Mouse (Mus musculus) neural tube, embryonic 15.5 days (tissue): ENCODE measurements around the gene Mrtfa. TPM values are rescaled to one million over a fixed set of nuclear protein-coding genes. Genes with fewer than 3 reads are reported as not detected.

Experiments
- ATAC-seq: fragments of 200-750 bp; cut with Nextera tagmentation; 2 replicates; pipeline ENCODE4 v1.8.0; 2017; ENCODE audit warnings: mild to moderate bottlenecking, moderate TSS enrichment, moderate library complexity; ENCODE audit not compliant: low FRiP score
- H3K27ac ChIP-seq: fragments of 300-500 bp; sonication (generic); replicated peaks from 2 replicates; pipeline ENCODE4 v1.5.1; 2015; ENCODE audit warnings: mild to moderate bottlenecking, inconsistent platforms
- H3K27me3 ChIP-seq: fragments of 300-500 bp; sonication (generic); replicated peaks from 2 replicates; pipeline ENCODE4 v1.6.1; 2015; ENCODE audit warnings: inconsistent platforms
- H3K36me3 ChIP-seq: fragments of 300-500 bp; sonication (generic); 2 replicates; pipeline ENCODE4 v1.6.1; 2015; ENCODE audit warnings: inconsistent platforms
- H3K4me1 ChIP-seq: fragments of 300-500 bp; sonication (generic); 2 replicates; pipeline ENCODE4 v1.6.1; 2015; ENCODE audit warnings: inconsistent platforms
- H3K4me2 ChIP-seq: fragments of 300-500 bp; sonication (generic); 2 replicates; pipeline ENCODE4 v1.6.1; 2015; ENCODE audit warnings: inconsistent platforms, mild to moderate bottlenecking, moderate library complexity
- H3K4me3 ChIP-seq: fragments of 300-500 bp; sonication (generic); replicated peaks from 2 replicates; pipeline ENCODE4 v1.5.1; 2015; ENCODE audit warnings: mild to moderate bottlenecking, inconsistent platforms
- H3K9ac ChIP-seq: fragments of 300-500 bp; sonication (generic); replicated peaks from 2 replicates; pipeline ENCODE4 v1.6.1; 2015; ENCODE audit warnings: mild to moderate bottlenecking, inconsistent platforms
- H3K9me3 ChIP-seq: fragments of 300-500 bp; sonication (generic); replicated peaks from 2 replicates; pipeline ENCODE4 v1.6.1; 2016; ENCODE audit warnings: inconsistent platforms
- WGBS: fragments of 180-500 bp; shearing (Covaris S2); methylation state at CpG from one replicate; pipeline ENCODE4 v1.1.7; 2015; ENCODE audit warnings: mixed read lengths; 5-methylcytosine and 5-hydroxymethylcytosine counted together
- polyA plus RNA-seq: library from polyadenylated mRNA; unstranded; fragments of >200 nt; fragmentation: Nextera tagmentation; extraction: Ambion mirVana; gene quantifications from 2 replicates; pipeline ENCODE4 v1.2.1, GENCODE M21; 2015

Gene Mrtfa
- polyA plus RNA-seq, 1 experiment from 2014 or later: 27.9 TPM

DNA sequence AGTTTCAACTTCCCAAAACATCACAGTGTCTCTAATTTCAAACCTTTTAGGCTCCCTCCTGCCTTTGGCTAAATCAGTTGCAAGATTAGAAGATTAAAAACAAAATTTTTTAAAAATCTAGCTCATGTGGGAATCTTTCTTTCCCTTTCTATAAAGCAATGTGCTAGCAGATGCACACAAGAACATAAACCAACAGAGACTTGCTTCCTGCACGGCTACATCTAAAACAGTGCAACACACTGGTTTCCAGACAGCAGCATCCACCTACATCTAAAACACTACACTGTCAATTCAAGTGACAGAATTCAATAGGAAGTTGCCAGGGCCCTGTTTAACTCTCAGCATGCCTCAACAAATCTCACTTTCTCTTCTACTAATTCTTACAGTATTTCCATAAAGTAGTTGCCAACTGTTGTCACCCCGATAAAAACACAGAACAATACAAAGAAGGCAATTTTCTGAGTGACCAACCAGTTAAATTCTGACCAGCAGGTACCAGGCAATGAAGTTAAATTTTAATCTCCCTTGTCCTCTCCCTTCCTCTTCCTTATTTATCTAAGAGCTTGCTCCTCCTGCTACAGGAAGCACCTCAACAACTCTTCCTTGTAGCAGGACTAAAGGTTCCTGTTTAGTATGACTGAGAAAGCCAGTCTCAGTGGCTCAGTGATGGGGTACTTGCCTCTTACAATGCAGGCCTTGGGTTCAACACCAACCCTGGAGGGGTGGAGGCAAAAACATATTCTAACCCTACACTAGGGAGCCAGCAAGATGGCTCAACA is 35.5 kb downstream of the Mrtfa start:
- Histone ChIP-seq H3K27ac (no peak overlapping the region), H3K4me2 (no peak overlapping the region), H3K9me3 (no peaks in the 10 kb centered on the region), H3K36me3 (no peaks in the 10 kb centered on the region), H3K4me3 (no peak overlapping the region), H3K27me3 (no peaks in the 10 kb centered on the region), H3K9ac (no peak overlapping the region), H3K4me1 (0 out of 2 replicates have a peak, but pooled peaks cover 6% of the 10 kb centered on the region)
- WGBS: 79% methylated on average over 2 of the region's 2 CpGs
- no peak for ATAC-seq

GRCm38 (mm10) chr15:81141956-81142576 is 48.5 kb downstream of the Mrtfa start:
- Histone ChIP-seq H3K9ac (no peak overlapping the region), H3K27me3 (no peaks in the 10 kb centered on the region), H3K4me1 (peaks cover 9% of the 10 kb centered on the region), H3K4me3 (no peak overlapping the region), H3K9me3 (no peaks in the 10 kb centered on the region), H3K36me3 (no peaks in the 10 kb centered on the region), H3K4me2 (no peak overlapping the region), H3K27ac (no peak overlapping the region)
- ATAC-seq: no peak
- WGBS: 80% methylated on average over 11 of the region's 11 CpGs

GRCm38 (mm10) chr15:81140004-81140403 is 50.6 kb downstream of the Mrtfa start:
- ATAC-seq: no peak
- 84% methylated on average over 5 of the region's 5 CpGs for WGBS
- no peak overlapping the region for H3K4me2 ChIP-seq

GRCm38 (mm10) chr15:81137298-81137697 is 53.3 kb downstream of the Mrtfa start:
- H3K9ac ChIP-seq: no peak overlapping the region
- H3K27me3 ChIP-seq: no peaks in the 10 kb centered on the region
- whole genome bisulfite sequencing: 45% methylated on average over 6 of the region's 6 CpGs
- no peak for ATAC-seq
- H3K4me1 ChIP-seq: peaks cover 6% of the 10 kb centered on the region
- H3K4me2 ChIP-seq: no peak overlapping the region
- no peaks in the 10 kb centered on the region for H3K9me3 ChIP-seq
- no peaks in the 10 kb centered on the region for H3K36me3 ChIP-seq
- H3K4me3 ChIP-seq: no peak overlapping the region
- H3K27ac ChIP-seq: no peak overlapping the region

More at GRCm38 (mm10) chr15:81140004-81140403, 50.6 kb downstream of the Mrtfa start:
- H3K27ac ChIP-seq: no peak overlapping the region
- no peaks in the 10 kb centered on the region for H3K36me3 ChIP-seq
- H3K4me1 ChIP-seq: peaks cover 9% of the 10 kb centered on the region
- no peaks in the 10 kb centered on the region for H3K9me3 ChIP-seq
- H3K4me3 ChIP-seq: no peak overlapping the region
- no peaks in the 10 kb centered on the region for H3K27me3 ChIP-seq
- no peak overlapping the region for H3K9ac ChIP-seq

DNA sequence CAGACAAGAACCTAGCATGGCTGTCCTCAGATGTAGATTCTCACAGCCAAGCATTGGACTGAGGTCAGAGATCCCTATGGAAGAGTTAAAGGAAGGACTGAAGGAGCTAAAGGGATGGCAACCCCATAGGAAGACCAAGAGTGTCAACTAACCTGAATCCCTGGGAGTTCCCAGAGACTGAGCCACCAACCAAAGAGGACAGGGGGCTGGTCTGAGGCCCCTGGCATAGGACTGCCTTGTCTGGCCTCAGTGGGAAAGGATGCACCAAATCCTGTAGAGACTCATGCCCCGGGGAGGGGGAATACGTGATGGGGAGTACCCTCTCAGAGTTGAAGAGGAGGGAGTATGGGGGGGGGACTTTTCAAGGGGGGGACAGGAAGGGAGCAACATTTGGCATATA is 56.8 kb downstream of the Mrtfa start:
- ATAC-seq: no peak
- Histone ChIP-seq H3K4me1 (peaks cover 2% of the 10 kb centered on the region; the same call in 1 of the 2 replicates), H3K36me3 (no peaks in the 10 kb centered on the region), H3K9me3 (no peaks in the 10 kb centered on the region), H3K27ac (no peak overlapping the region), H3K4me2 (no peak overlapping the region), H3K9ac (no peak overlapping the region), H3K4me3 (no peak overlapping the region), H3K27me3 (no peaks in the 10 kb centered on the region)
- WGBS: 100% methylated on average over 2 of the region's 2 CpGs

DNA sequence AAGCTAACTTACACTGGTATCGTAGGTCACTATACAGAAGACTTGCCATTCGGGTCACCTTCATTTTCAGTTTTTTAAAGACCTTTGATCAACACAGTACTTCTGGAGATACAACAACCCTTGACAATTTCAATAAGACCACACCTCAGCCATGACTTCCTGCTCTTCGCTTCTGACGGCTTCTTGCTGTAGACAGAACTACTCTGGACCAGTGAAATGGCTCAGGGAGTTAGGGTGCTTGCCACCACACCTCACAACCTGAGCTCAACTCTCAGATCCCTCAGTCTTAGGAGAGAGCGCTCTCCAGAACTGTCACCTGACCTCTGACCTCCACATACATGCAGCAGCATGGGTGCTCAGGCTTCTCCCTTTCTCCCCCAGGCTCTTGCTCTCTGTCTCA is 59.4 kb downstream of the Mrtfa start:
- no peaks in the 10 kb centered on the region for H3K9me3 ChIP-seq
- WGBS: 92% methylated on average over 5 of the region's 5 CpGs
- ATAC-seq: no peak
- no peak overlapping the region for H3K4me2 ChIP-seq
- no peak overlapping the region for H3K4me3 ChIP-seq
- H3K27me3 ChIP-seq: no peaks in the 10 kb centered on the region
- H3K36me3 ChIP-seq: no peaks in the 10 kb centered on the region
- H3K27ac ChIP-seq: no peak overlapping the region
- H3K9ac ChIP-seq: no peak overlapping the region
- H3K4me1 ChIP-seq: 0 out of 2 replicates have a peak, but pooled peaks cover 2% of the 10 kb centered on the region

DNA sequence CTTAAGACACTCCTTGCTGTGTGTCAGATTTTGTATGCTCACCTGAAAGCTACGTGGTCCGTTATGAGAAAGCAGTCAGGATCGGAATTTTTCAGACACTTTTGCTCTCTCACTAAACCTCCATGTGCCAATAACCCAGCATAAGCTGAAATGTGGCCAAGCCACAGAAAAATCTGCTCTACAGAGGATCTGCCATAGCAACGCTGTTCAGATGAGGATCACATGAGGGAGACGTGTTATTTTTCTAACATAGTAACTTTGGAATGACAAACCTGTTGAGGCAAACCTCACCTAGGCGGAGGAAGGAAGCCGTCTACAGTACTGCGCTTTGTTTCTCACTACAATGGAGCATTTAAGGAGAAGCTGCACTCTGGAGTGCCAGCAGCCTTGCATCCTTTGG is 60.6 kb downstream of the Mrtfa start:
- H3K27ac ChIP-seq: no peak overlapping the region
- H3K36me3 ChIP-seq: no peaks in the 10 kb centered on the region
- H3K9me3 ChIP-seq: no peaks in the 10 kb centered on the region
- H3K4me1 ChIP-seq: 0 out of 2 replicates have a peak, but pooled peaks cover 2% of the 10 kb centered on the region
- no peak for ATAC-seq
- H3K4me2 ChIP-seq: no peak overlapping the region
- whole genome bisulfite sequencing: 83% methylated on average over 8 of the region's 8 CpGs
- no peaks in the 10 kb centered on the region for H3K27me3 ChIP-seq
- H3K9ac ChIP-seq: no peak overlapping the region
- H3K4me3 ChIP-seq: no peak overlapping the region

DNA sequence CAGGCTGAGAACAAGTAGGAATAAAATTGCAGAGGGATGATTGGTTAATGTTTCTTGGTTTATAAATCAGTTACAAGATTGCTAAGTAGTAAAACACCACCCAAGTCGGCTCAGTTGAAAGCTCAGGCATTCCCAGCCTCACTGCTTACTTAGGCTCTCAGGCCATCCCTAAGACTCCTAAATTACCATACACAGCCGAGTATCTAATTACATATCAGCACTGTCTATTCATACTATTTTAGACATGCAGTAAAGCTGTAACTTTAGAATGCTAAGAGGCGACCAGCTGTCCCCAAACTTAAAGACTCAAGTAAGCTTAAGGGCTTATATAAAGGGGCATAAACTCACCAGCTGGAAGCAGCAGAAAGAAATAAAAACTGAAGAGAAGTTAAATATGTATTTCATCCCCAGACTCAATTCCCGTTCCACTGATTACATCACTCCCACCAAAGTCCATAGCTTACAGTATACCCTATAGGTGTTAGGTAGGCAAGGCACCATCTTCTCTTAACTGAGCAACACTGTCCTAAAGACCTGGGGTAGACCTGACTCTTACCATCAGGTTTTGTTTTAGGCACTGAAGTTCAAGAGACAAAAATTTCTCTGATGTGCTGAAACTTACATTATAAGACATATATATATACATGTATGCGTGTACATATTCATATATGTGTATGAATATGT is 62.3 kb downstream of the Mrtfa start:
- Histone ChIP-seq H3K27ac (no peak overlapping the region), H3K9me3 (no peaks in the 10 kb centered on the region), H3K36me3 (no peaks in the 10 kb centered on the region), H3K4me3 (no peak overlapping the region), H3K4me2 (no peak overlapping the region), H3K9ac (no peak overlapping the region), H3K27me3 (no peaks in the 10 kb centered on the region), H3K4me1 (0 out of 2 replicates have a peak, but pooled peaks cover 2% of the 10 kb centered on the region)
- 78% methylated on average over 5 of the region's 5 CpGs for WGBS
- no peak for ATAC-seq

GRCm38 (mm10) chr15:81124282-81124681 is 66.3 kb downstream of the Mrtfa start:
- Histone ChIP-seq H3K9me3 (no peaks in the 10 kb centered on the region), H3K4me2 (no peak overlapping the region), H3K36me3 (no peaks in the 10 kb centered on the region), H3K27me3 (no peaks in the 10 kb centered on the region), H3K4me1 (0 out of 2 replicates have a peak, but pooled peaks cover 7% of the 10 kb centered on the region), H3K4me3 (no peak overlapping the region), H3K9ac (no peak overlapping the region), H3K27ac (no peak overlapping the region)
- no peak for ATAC-seq
- 96% methylated on average over 2 of the region's 2 CpGs for WGBS

DNA sequence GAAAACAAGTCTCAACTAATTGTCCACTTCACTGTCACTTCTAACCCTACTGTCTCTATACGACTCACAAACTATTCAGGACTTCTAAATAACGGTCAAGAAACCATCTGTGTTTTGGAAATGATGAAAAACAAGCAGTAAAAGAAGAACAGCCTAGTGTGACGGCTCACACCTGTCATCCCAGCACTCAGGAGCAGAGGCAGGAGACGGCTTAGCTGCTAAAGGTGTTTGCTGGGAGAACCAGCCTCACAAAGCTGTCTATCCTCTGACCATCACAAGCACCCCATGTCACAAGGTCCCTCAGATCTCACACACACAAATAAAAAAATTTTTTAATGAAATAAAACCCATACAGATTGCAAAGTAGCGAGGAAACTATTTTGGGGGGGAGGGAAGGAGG is 67.4 kb downstream of the Mrtfa start:
- WGBS: 81% methylated on average over 5 of the region's 5 CpGs
- H3K4me3 ChIP-seq: no peak overlapping the region
- no peak for ATAC-seq
- H3K36me3 ChIP-seq: no peaks in the 10 kb centered on the region
- H3K27me3 ChIP-seq: no peaks in the 10 kb centered on the region
- H3K4me1 ChIP-seq: 0 out of 2 replicates have a peak, but pooled peaks cover 5% of the 10 kb centered on the region
- H3K4me2 ChIP-seq: no peak overlapping the region
- no peaks in the 10 kb centered on the region for H3K9me3 ChIP-seq
- no peak overlapping the region for H3K27ac ChIP-seq
- no peak overlapping the region for H3K9ac ChIP-seq

GRCm38 (mm10) chr15:81122535-81122934 is 68.0 kb downstream of the Mrtfa start:
- Histone ChIP-seq H3K4me1 (0 out of 2 replicates have a peak, but pooled peaks cover 5% of the 10 kb centered on the region), H3K36me3 (no peaks in the 10 kb centered on the region)

More at GRCm38 (mm10) chr15:81122535-81122934, 68.0 kb downstream of the Mrtfa start:
- no peak overlapping the region for H3K27ac ChIP-seq
- no peak for ATAC-seq
- H3K9ac ChIP-seq: no peak overlapping the region
- no peaks in the 10 kb centered on the region for H3K27me3 ChIP-seq
- no peaks in the 10 kb centered on the region for H3K9me3 ChIP-seq
- no peak overlapping the region for H3K4me3 ChIP-seq
- 35% methylated on average over 3 of the region's 4 CpGs for WGBS
- no peak overlapping the region for H3K4me2 ChIP-seq
